ENCODE assay signal across 19 mouse cellular contexts in genomic region chr8:123736974-123737373, GRCm38 (mm10).
DNase-seq lines count a peak whose midpoint lies in the region; ATAC-seq and TF ChIP-seq lines count a peak whose summit lies in the region.
"Had no signal": no experiment of that assay in that cellular context is flagged by ENCODE, and none has a peak within 500 bp of the region (broad histone marks: within the 10 kb centered on the region; RNA-seq: fewer than 3 reads in every experiment).

No protein-coding gene starts in this region.

- H3K27ac ChIP-seq in intestine, postnatal 0 days (ENCODE audit: low read depth, low read length) = peak overlapping the region; percentile 68
- H3K27ac ChIP-seq in liver, postnatal 0 days (ENCODE audit: low read depth) = 0 out of 2 replicates have a peak overlapping the region, but pooled peaks have one; percentile 7
- H3K27ac ChIP-seq in cerebellum, adult 2 months (ENCODE audit: insufficient read depth, low read length) = no peak overlapping the region
- H3K27ac ChIP-seq: embryonic facial prominence, embryonic 12.5 days; hindbrain, embryonic 14.5 days; limb, embryonic 15.5 days; midbrain, embryonic 15.5 days had no signal

- no peaks in the 10 kb centered on the region for H3K36me3 ChIP-seq in intestine, postnatal 0 days (ENCODE audit: control insufficient read depth, insufficient read depth)
- no peaks in the 10 kb centered on the region for H3K36me3 ChIP-seq in liver, postnatal 0 days (replicated peaks; ENCODE audit: insufficient read depth, low read length)
- H3K36me3 ChIP-seq: embryonic facial prominence, embryonic 12.5 days; forebrain, embryonic 10.5 days; limb, embryonic 15.5 days; midbrain, embryonic 15.5 days had no signal

- WGBS in intestine, postnatal 0 days = 33% methylated on average over 9 of the region's 9 CpGs
- 56% methylated on average over 9 of the region's 9 CpGs for WGBS in liver, postnatal 0 days (ENCODE audit: insufficient replicate concordance)
- WGBS in cerebellum, adult 2 months = 48% methylated on average over 9 of the region's 9 CpGs

- CTCF ChIA-PET in Patski (lab: Charles Lee) = interaction anchor here (0.7 to 1.3 kb wide), 4 partner anchors 18 to 84 kb away, joined by 3 to 4 read pairs (median 3); no protein-coding TSS in a partner anchor

- TF ChIP-seq EP300 in liver, postnatal 0 days (IDR thresholded peaks at IDR 0.05; ENCODE audit: low read depth) = no peak

- POLR2A ChIA-PET in Patski (lab: Charles Lee) = interaction anchor here (1.0 kb wide), 1 partner anchor 29 kb away, joined by 8 read pairs; no protein-coding TSS in a partner anchor

- H3K27me3 ChIP-seq in Patski = no peaks in the 10 kb centered on the region
- H3K27me3 ChIP-seq in intestine, postnatal 0 days (replicated peaks; ENCODE audit: control insufficient read depth, insufficient read depth, low read length) = 0 out of 2 replicates have a peak, but pooled peaks cover 3% of the 10 kb centered on the region
- no peaks in the 10 kb centered on the region for H3K27me3 ChIP-seq in liver, postnatal 0 days (ENCODE audit: insufficient read depth, low read length)
- H3K27me3 ChIP-seq in cerebellum, adult 2 months (ENCODE audit: control insufficient read depth, insufficient read depth, low read length) = no peaks in the 10 kb centered on the region
- H3K27me3 ChIP-seq: embryonic facial prominence, embryonic 12.5 days; limb, embryonic 15.5 days; midbrain, embryonic 15.5 days had no signal

- no peak for TF ChIP-seq CTCF in Patski (IDR thresholded peaks at IDR 0.05)
- no peak for TF ChIP-seq CTCF in intestine, postnatal 0 days (IDR thresholded peaks at IDR 0.05; ENCODE audit: low read depth)
- TF ChIP-seq CTCF in liver, postnatal 0 days (IDR thresholded peaks at IDR 0.05; ENCODE audit: low read depth) = no peak
- TF ChIP-seq CTCF in cerebellum, adult 2 months (IDR thresholded peaks at IDR 0.05; ENCODE audit: borderline replicate concordance, insufficient read depth, low read depth, low read length) = no peak

- H3K4me1 ChIP-seq in intestine, postnatal 0 days (replicated peaks; ENCODE audit: control insufficient read depth, insufficient read depth, low read length) = no peaks in the 10 kb centered on the region
- no peaks in the 10 kb centered on the region; the same call in 1 of the 2 replicates for H3K4me1 ChIP-seq in liver, postnatal 0 days (ENCODE audit: insufficient read depth)
- H3K4me1 ChIP-seq in cerebellum, adult 2 months (ENCODE audit: control insufficient read depth, insufficient read depth, low read length) = no peaks in the 10 kb centered on the region; the same call in 1 of the 2 replicates

- H3K4me3 ChIP-seq in intestine, postnatal 0 days (ENCODE audit: low read depth, low read length) = no peak overlapping the region
- no peak overlapping the region for H3K4me3 ChIP-seq in liver, postnatal 0 days (ENCODE audit: low read depth, low read length)
- H3K4me3 ChIP-seq in cerebellum, adult 2 months (replicated peaks; ENCODE audit: insufficient read depth, low read depth, low read length) = no peak overlapping the region
- H3K4me3 ChIP-seq: embryonic facial prominence, embryonic 12.5 days; forebrain, embryonic 10.5 days; limb, embryonic 15.5 days; midbrain, embryonic 15.5 days had no signal

- no peaks in the 10 kb centered on the region for H3K9me3 ChIP-seq in intestine, postnatal 0 days (ENCODE audit: control insufficient read depth)
- H3K9me3 ChIP-seq in liver, postnatal 0 days (ENCODE audit: low read length) = no peaks in the 10 kb centered on the region
- H3K9me3 ChIP-seq: embryonic facial prominence, embryonic 12.5 days; forebrain, embryonic 10.5 days; limb, embryonic 15.5 days; midbrain, embryonic 15.5 days had no signal

- TF ChIP-seq POLR2A in cerebellum, adult 2 months (IDR thresholded peaks at IDR 0.05; ENCODE audit: borderline replicate concordance, insufficient read depth, low read length) = no peak

- DNase-seq in kidney, adult 11 months = peak; percentile 35
- no peak for DNase-seq in kidney, postnatal 14 days
- DNase-seq in Patski (ENCODE audit: low read depth, low spot score) = peak; percentile 41
- DNase-seq in liver, postnatal 0 days = peak; percentile 57
- DNase-seq in thymus, postnatal 25 days = no peak
- DNase-seq in cerebellum, adult 2 months = no peak
- no peak for DNase-seq in layer of hippocampus, postnatal 36 days
- DNase-seq: adrenal gland, postnatal 10 days; cerebellum, adult 11-12 months; cerebellum, postnatal 36 days; gastrocnemius, postnatal 14 days; heart, postnatal 10 days; thymus, postnatal 36 days had no signal

- ATAC-seq in Patski = no peak
- ATAC-seq in intestine, postnatal 0 days = peak; percentile 97
- peak; percentile 98 for ATAC-seq in liver, postnatal 0 days
- ATAC-seq: midbrain, embryonic 15.5 days had no signal

- in situ Hi-C loops in Patski (cut with MboI; ENCODE audit: low pct_unique_long_range_greater_than_20kb) = no loop called here

- no peak overlapping the region; the same call in 1 of the 2 replicates for H3K4me2 ChIP-seq in intestine, postnatal 0 days (replicated peaks; ENCODE audit: low read depth)
- no peak overlapping the region for H3K4me2 ChIP-seq in liver, postnatal 0 days (ENCODE audit: low read depth, low read length)
- H3K4me2 ChIP-seq: embryonic facial prominence, embryonic 12.5 days; hindbrain, embryonic 14.5 days; limb, embryonic 15.5 days; midbrain, embryonic 15.5 days had no signal

- H3K9ac ChIP-seq in intestine, postnatal 0 days (ENCODE audit: low read depth, low read length) = no peak overlapping the region
- H3K9ac ChIP-seq in liver, postnatal 0 days (replicated peaks) = no peak overlapping the region
- H3K9ac ChIP-seq: embryonic facial prominence, embryonic 12.5 days; hindbrain, embryonic 14.5 days; limb, embryonic 15.5 days; midbrain, embryonic 15.5 days had no signal

Comparison
In these comparisons a context has a peak if more than half of its experiments do, and no peak if none do; other contexts are left out.
1. DNase-seq: peak in kidney, adult 11 months (single experiment), Patski (single experiment) and liver, postnatal 0 days (single experiment); none in kidney, postnatal 14 days (single experiment), thymus, postnatal 25 days (single experiment), cerebellum, adult 2 months (0 of 2) and layer of hippocampus, postnatal 36 days (0 of 2).